Mouse (Mus musculus) heart, embryonic 11.5 days (tissue): ENCODE results near the gene Snf8. TPM values are rescaled to one million over a fixed set of nuclear protein-coding genes. Genes with fewer than 3 reads are reported as not detected.

Experiments used
- ATAC-seq: fragments of 200-750 bp; cut with Nextera tagmentation; replicated peaks from 2 replicates; pipeline ENCODE4 v1.8.0; 2017; ENCODE audit warnings: moderate library complexity; ENCODE audit not compliant: insufficient number of reproducible peaks, low FRiP score, low TSS enrichment
- H3K27ac ChIP-seq: fragments of 300-500 bp; sonication (generic); 2 replicates; pipeline ENCODE4 v1.5.1; 2014; ENCODE audit warnings: mild to moderate bottlenecking, low read depth, low read length
- H3K27me3 ChIP-seq: fragments of 300-500 bp; sonication (generic); 2 replicates; pipeline ENCODE4 v1.6.1; 2014; ENCODE audit warnings: mild to moderate bottlenecking, low read length, mixed read lengths; ENCODE audit not compliant: control insufficient read depth, insufficient read depth
- H3K36me3 ChIP-seq: fragments of 300-500 bp; sonication (generic); 2 replicates; pipeline ENCODE4 v1.6.1; 2014; ENCODE audit warnings: mild to moderate bottlenecking, low read length, moderate library complexity, mixed read lengths; ENCODE audit not compliant: control insufficient read depth, insufficient read depth
- H3K4me1 ChIP-seq: fragments of 300-500 bp; sonication (generic); 2 replicates; pipeline ENCODE4 v1.6.1; 2014; ENCODE audit warnings: low read length; ENCODE audit not compliant: control insufficient read depth, insufficient read depth
- H3K4me2 ChIP-seq: fragments of 300-500 bp; sonication (generic); 2 replicates; pipeline ENCODE4 v1.6.1; 2014; ENCODE audit warnings: mild to moderate bottlenecking, moderate library complexity
- H3K4me3 ChIP-seq: fragments of 300-500 bp; sonication (generic); 2 replicates; pipeline ENCODE4 v1.5.1; 2014; ENCODE audit warnings: low read depth, low read length
- H3K9ac ChIP-seq: fragments of 300-500 bp; sonication (generic); 2 replicates; pipeline ENCODE4 v1.6.1; 2014; ENCODE audit warnings: mild to moderate bottlenecking, low read depth, low read length, moderate library complexity
- H3K9me3 ChIP-seq: fragments of 300-500 bp; sonication (generic); replicated peaks from 2 replicates; pipeline ENCODE4 v1.6.1; 2016; ENCODE audit warnings: low read length; ENCODE audit not compliant: control insufficient read depth
- WGBS: fragments of 180-500 bp; shearing (Covaris S2); extraction: QIAGEN DNeasy Blood & Tissue Kit; methylation state at CpG from one replicate; pipeline ENCODE4 v1.1.7; 2014; ENCODE audit not compliant: insufficient replicate concordance; 5-methylcytosine and 5-hydroxymethylcytosine counted together
- polyA plus RNA-seq: library from polyadenylated mRNA; unstranded; fragments of >200 nt; fragmentation: Nextera tagmentation; extraction: Ambion mirVana; gene quantifications from 2 replicates; pipeline ENCODE4 v1.2.1, GENCODE M21; 2014

The Snf8 gene
- polyA plus RNA-seq, 1 experiment from 2014 or later, result 31.3 TPM

GRCm38 (mm10) chr11:96011982-96012381, 22.7 kb upstream of the Snf8 start:
- Histone ChIP-seq H3K27me3 (no peaks in the 10 kb centered on the region), H3K4me3 (no peak overlapping the region), H3K36me3 (no peaks in the 10 kb centered on the region), H3K9ac (no peak overlapping the region), H3K4me1 (peaks cover 5% of the 10 kb centered on the region), H3K4me2 (peak overlapping the region; percentile 54), H3K27ac (no peak overlapping the region), H3K9me3 (no peaks in the 10 kb centered on the region)
- no peak for ATAC-seq
- WGBS, result 2% methylated on average over 6 of the region's 8 CpGs

GRCm38 (mm10) chr11:96015421-96015820, 19.3 kb upstream of the Snf8 start:
- Histone ChIP-seq H3K27ac (no peak overlapping the region), H3K9me3 (no peaks in the 10 kb centered on the region), H3K4me3 (0 out of 2 replicates have a peak overlapping the region, but pooled peaks have one; percentile 2), H3K9ac (no peak overlapping the region), H3K4me1 (peaks cover 9% of the 10 kb centered on the region), H3K27me3 (no peaks in the 10 kb centered on the region), H3K36me3 (no peaks in the 10 kb centered on the region), H3K4me2 (peak overlapping the region; percentile 35)
- 22% methylated on average over 5 of the region's 5 CpGs for WGBS
- no peak for ATAC-seq

DNA sequence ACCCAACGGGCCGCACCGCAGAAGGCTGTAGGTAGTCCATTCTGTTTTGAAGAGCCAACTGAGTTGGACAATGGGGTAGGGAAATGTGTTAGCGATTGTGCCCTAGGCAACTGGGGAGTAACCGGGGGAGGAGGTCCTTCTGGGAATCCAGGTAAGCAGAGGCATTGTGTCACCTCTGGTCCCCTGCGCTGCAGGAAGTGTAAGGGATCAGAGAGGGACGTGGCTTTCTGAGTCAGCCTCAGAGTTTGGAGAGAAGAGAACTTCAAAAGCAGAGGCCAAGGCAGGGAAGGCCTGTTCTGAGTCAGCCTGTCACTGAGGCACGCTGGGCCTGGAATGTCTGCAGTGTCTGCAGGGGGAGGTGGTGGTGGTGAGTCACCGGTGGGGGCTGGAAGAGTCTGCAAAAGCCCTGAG, 16.7 kb upstream of the Snf8 start:
- no peak overlapping the region for H3K4me3 ChIP-seq
- no peaks in the 10 kb centered on the region for H3K27me3 ChIP-seq
- no peaks in the 10 kb centered on the region for H3K36me3 ChIP-seq
- H3K27ac ChIP-seq, result peak overlapping the region; percentile 69
- no peaks in the 10 kb centered on the region for H3K9me3 ChIP-seq
- WGBS, result 10% methylated on average over 9 of the region's 9 CpGs
- peaks cover 11% of the 10 kb centered on the region for H3K4me1 ChIP-seq
- peak overlapping the region; percentile 33 for H3K4me2 ChIP-seq
- ATAC-seq, result peak; percentile 63; the same call in 1 of the 2 replicates
- H3K9ac ChIP-seq, result no peak overlapping the region

GRCm38 (mm10) chr11:96020622-96021021, 14.1 kb upstream of the Snf8 start:
- Histone ChIP-seq H3K4me2 (no peak overlapping the region), H3K9me3 (no peaks in the 10 kb centered on the region), H3K27me3 (no peaks in the 10 kb centered on the region), H3K36me3 (no peaks in the 10 kb centered on the region), H3K4me1 (peaks cover 11% of the 10 kb centered on the region), H3K27ac (peak overlapping the region; percentile 22; the same call in 1 of the 2 replicates), H3K9ac (no peak overlapping the region), H3K4me3 (no peak overlapping the region)
- no peak for ATAC-seq
- WGBS, result 51% methylated on average over 4 of the region's 4 CpGs

DNA sequence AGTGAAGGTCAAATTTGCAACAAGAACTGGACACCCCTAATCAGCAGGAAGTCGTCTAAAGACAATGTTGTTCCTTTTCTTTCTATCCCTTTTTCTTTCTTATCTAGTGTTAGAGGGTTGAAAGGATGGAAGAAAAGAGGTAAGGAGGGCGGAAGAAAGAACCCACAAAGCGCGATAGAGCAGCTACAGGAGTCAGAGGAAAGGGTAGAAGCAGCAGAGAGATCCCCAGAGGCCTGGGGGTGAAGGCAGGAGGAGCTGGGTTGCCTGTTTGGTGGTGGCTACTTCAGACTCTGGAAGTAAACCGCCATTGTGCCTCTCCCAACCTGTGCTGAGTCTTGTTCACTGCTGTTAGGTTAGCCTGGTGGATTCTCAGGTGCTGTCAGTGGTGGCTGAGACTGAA, 6.6 kb upstream of the Snf8 start:
- Histone ChIP-seq H3K9ac (no peak overlapping the region), H3K4me2 (no peak overlapping the region), H3K4me1 (no peaks in the 10 kb centered on the region), H3K4me3 (no peak overlapping the region), H3K27ac (no peak overlapping the region), H3K27me3 (no peaks in the 10 kb centered on the region), H3K36me3 (no peaks in the 10 kb centered on the region), H3K9me3 (no peaks in the 10 kb centered on the region)
- no peak for ATAC-seq
- 41% methylated on average over 5 of the region's 5 CpGs for whole genome bisulfite sequencing

- Histone ChIP-seq H3K27ac (no peak overlapping the region), H3K4me2 (no peak overlapping the region), H3K36me3 (no peaks in the 10 kb centered on the region), H3K9ac (no peak overlapping the region), H3K4me3 (no peak overlapping the region), H3K9me3 (no peaks in the 10 kb centered on the region), H3K27me3 (no peaks in the 10 kb centered on the region), H3K4me1 (peaks cover 7% of the 10 kb centered on the region; the same call in 1 of the 2 replicates)
- ATAC-seq, result no peak
- WGBS, result 79% methylated on average over 3 of the region's 3 CpGs
These were observed 4.1 kb upstream of the Snf8 start for GRCm38 (mm10) chr11:96030571-96030970.

GRCm38 (mm10) chr11:96031701-96032100, 3.0 kb upstream of the Snf8 start:
- Histone ChIP-seq H3K9ac (no peak overlapping the region), H3K36me3 (no peaks in the 10 kb centered on the region), H3K4me2 (no peak overlapping the region), H3K27me3 (no peaks in the 10 kb centered on the region), H3K27ac (no peak overlapping the region), H3K4me1 (peaks cover 9% of the 10 kb centered on the region; the same call in 1 of the 2 replicates), H3K9me3 (no peaks in the 10 kb centered on the region), H3K4me3 (no peak overlapping the region)
- WGBS, result 75% methylated on average over 2 of the region's 2 CpGs
- no peak for ATAC-seq

GRCm38 (mm10) chr11:96033264-96033663, 1.4 kb upstream of the Snf8 start:
- Histone ChIP-seq H3K9me3 (no peaks in the 10 kb centered on the region), H3K4me3 (no peak overlapping the region), H3K27me3 (no peaks in the 10 kb centered on the region), H3K4me1 (peaks cover 9% of the 10 kb centered on the region; the same call in 1 of the 2 replicates), H3K9ac (no peak overlapping the region), H3K4me2 (no peak overlapping the region), H3K27ac (no peak overlapping the region), H3K36me3 (0 out of 2 replicates have a peak, but pooled peaks cover 3% of the 10 kb centered on the region)
- 88% methylated on average over 3 of the region's 3 CpGs for WGBS
- no peak for ATAC-seq

- H3K9ac ChIP-seq, result peak overlapping the region; percentile 74; the same call in 1 of the 2 replicates
- H3K27me3 ChIP-seq, result no peaks in the 10 kb centered on the region
- H3K36me3 ChIP-seq, result peaks cover 5% of the 10 kb centered on the region; the same call in 1 of the 2 replicates
- 43% methylated on average over 8 of the region's 8 CpGs for WGBS
- peaks cover 9% of the 10 kb centered on the region; the same call in 1 of the 2 replicates for H3K4me1 ChIP-seq
- no peaks in the 10 kb centered on the region for H3K9me3 ChIP-seq
- peak overlapping the region; percentile 69 for H3K4me3 ChIP-seq
- H3K27ac ChIP-seq, result peak overlapping the region; percentile 60; the same call in 1 of the 2 replicates
- H3K4me2 ChIP-seq, result peak overlapping the region; percentile 87
- ATAC-seq, result no peak
These were observed 569 bp upstream of the Snf8 start for GRCm38 (mm10) chr11:96034116-96034515.
